Mouse (Mus musculus) hindbrain, embryonic 13.5 days (tissue): ENCODE results near the gene Pik3r5. TPM values are rescaled to one million over a fixed set of nuclear protein-coding genes. Genes with fewer than 3 reads are reported as not detected.

Experiments used
- ATAC-seq: fragments of 200-750 bp; cut with Nextera tagmentation; 2 replicates; pipeline ENCODE4 v1.8.0; 2017; ENCODE audit warnings: moderate TSS enrichment; ENCODE audit not compliant: low FRiP score
- H3K27ac ChIP-seq: fragments of 300-500 bp; sonication (generic); 2 replicates; pipeline ENCODE4 v1.5.1; 2015; ENCODE audit warnings: inconsistent platforms, mild to moderate bottlenecking, moderate library complexity
- H3K27me3 ChIP-seq: fragments of 300-500 bp; sonication (generic); 2 replicates; pipeline ENCODE4 v1.6.1; 2015; ENCODE audit warnings: mild to moderate bottlenecking, inconsistent platforms
- H3K36me3 ChIP-seq: fragments of 300-500 bp; sonication (generic); 2 replicates; pipeline ENCODE4 v1.6.1; 2015; ENCODE audit warnings: mild to moderate bottlenecking, inconsistent platforms
- H3K4me1 ChIP-seq: fragments of 300-500 bp; sonication (generic); replicated peaks from 2 replicates; pipeline ENCODE4 v1.6.1; 2015; ENCODE audit warnings: inconsistent platforms
- H3K4me2 ChIP-seq: fragments of 300-500 bp; sonication (generic); 2 replicates; pipeline ENCODE4 v1.6.1; 2015; ENCODE audit warnings: inconsistent platforms, mild to moderate bottlenecking, moderate library complexity
- H3K4me3 ChIP-seq: fragments of 300-500 bp; sonication (generic); 2 replicates; pipeline ENCODE4 v1.5.1; 2015; ENCODE audit warnings: mild to moderate bottlenecking, inconsistent platforms
- H3K9ac ChIP-seq: fragments of 300-500 bp; sonication (generic); 2 replicates; pipeline ENCODE4 v1.6.1; 2015; ENCODE audit warnings: mild to moderate bottlenecking, inconsistent platforms
- H3K9me3 ChIP-seq: fragments of 300-500 bp; sonication (generic); 2 replicates; pipeline ENCODE4 v1.6.1; 2016; ENCODE audit warnings: inconsistent platforms
- WGBS: fragments of 180-500 bp; shearing (Covaris S2); methylation state at CpG from one replicate; pipeline ENCODE4 v1.1.7; 2015; 5-methylcytosine and 5-hydroxymethylcytosine counted together
- polyA plus RNA-seq: library from polyadenylated mRNA; unstranded; fragments of >200 nt; fragmentation: Nextera tagmentation; extraction: Ambion mirVana; gene quantifications from 2 replicates; pipeline ENCODE4 v1.2.1, GENCODE M21; 2015

The Pik3r5 gene
- polyA plus RNA-seq, 1 experiment from 2014 or later, result 0.97 TPM

DNA sequence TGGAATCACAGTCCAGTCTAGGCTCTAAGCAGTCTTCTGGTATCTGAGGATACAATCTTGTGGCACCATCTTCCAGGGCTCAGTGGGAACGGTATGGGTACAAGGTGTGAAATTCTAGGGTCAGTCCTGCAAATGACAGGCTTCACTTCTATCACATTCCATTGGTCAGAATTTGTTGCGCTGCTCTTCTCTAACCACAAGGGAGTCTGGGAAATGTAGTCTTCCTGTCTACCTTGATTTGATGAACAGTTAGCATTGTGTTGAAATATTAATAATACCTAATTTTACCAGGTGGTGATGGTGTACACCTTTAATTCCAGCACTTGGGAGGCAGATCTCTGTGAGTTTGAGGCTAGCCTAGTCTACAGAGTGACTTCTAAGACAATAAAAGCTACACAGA, 88.5 kb downstream of the Pik3r5 start:
- 92% methylated on average over 2 of the region's 2 CpGs for WGBS
- H3K4me3 ChIP-seq, result no peak overlapping the region
- no peak overlapping the region for H3K9ac ChIP-seq
- H3K27me3 ChIP-seq, result no peaks in the 10 kb centered on the region
- no peaks in the 10 kb centered on the region for H3K36me3 ChIP-seq
- ATAC-seq, result no peak
- no peaks in the 10 kb centered on the region for H3K4me1 ChIP-seq
- H3K27ac ChIP-seq, result no peak overlapping the region
- H3K4me2 ChIP-seq, result no peak overlapping the region
- peaks cover 7% of the 10 kb centered on the region; the same call in 1 of the 2 replicates for H3K9me3 ChIP-seq

DNA sequence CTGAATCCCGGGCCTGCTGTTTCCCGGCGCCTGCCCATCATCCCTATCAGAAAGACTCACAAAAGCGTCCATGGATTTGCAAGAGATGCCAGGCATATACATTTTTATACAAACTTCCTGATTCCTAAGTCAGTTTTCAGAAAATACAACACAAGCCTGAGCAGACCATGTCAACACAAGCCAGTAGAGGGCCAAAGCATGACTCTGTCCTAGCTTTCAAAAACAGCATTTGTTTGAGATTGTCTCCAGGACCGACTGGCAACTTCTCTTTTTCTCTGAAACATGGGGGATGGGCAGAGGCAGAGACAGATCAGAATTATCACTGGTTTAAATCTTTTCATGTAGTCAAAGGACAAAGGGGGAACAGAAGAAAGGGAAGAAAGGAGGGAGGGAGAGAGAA, 89.4 kb downstream of the Pik3r5 start:
- Histone ChIP-seq H3K4me2 (no peak overlapping the region), H3K4me1 (no peaks in the 10 kb centered on the region), H3K4me3 (no peak overlapping the region), H3K36me3 (no peaks in the 10 kb centered on the region), H3K9ac (no peak overlapping the region), H3K27ac (no peak overlapping the region), H3K9me3 (peaks cover 7% of the 10 kb centered on the region; the same call in 1 of the 2 replicates), H3K27me3 (no peaks in the 10 kb centered on the region)
- WGBS, result 78% methylated on average over 5 of the region's 5 CpGs
- ATAC-seq, result no peak

DNA sequence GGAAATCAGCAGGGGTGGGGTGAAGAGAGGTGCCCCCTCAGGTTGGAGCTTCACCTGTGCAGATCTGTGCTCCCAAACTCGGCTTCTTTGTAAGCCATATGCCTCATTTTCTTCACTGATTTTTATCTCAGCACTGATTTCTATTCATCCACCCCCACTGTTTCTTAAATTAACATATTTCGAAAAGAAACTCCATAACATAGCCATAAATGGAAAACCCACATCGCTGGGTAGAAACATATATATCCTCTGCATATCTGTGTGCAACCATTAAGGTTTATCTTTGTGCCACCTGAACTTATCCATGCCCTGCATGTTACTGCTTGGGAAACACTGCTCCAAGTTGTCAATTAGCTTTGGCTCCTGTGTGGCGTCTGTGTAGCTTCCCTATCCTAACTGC, 94.5 kb downstream of the Pik3r5 start:
- Histone ChIP-seq H3K4me3 (no peak overlapping the region), H3K9ac (no peak overlapping the region), H3K4me1 (no peaks in the 10 kb centered on the region), H3K27ac (no peak overlapping the region), H3K4me2 (no peak overlapping the region), H3K27me3 (peaks cover 3% of the 10 kb centered on the region; the same call in 1 of the 2 replicates), H3K36me3 (no peaks in the 10 kb centered on the region), H3K9me3 (no peaks in the 10 kb centered on the region)
- 81% methylated on average over 4 of the region's 4 CpGs for WGBS
- no peak for ATAC-seq

DNA sequence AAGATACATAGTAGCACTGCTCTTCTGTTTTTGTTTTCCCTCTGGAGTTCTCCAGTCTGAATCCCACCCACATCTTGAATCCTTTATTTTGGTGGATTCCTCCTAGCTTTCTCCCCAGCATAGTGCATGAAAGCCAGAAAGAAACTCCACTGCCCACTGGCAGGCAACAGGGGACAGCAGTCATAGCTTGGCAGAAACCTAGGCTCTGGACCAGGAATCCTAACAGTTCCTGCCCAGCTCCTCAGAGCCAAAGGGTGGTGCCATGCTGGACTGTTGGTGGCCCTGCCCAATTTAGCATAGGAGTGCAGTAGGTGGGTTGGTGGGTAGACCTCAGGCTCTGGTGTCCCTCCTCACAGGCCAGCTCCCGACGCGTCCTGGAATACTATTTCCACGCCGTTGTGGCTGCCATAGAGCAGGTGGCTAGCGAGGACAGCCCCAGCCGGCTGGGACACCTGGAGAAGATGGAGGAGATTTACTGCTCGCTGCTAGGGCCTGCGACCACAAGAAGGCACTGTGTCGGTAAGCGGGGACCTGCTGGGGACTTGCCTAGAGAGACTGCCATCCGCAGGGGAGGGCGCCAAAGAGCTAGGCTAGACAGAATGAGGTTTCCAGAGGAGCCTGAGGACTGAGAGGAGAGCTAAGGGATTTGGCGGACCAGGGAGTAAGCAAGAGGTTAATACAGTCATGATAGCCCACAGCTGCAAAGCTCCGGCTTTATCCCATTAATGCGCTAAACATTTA, 99.3 kb downstream of the Pik3r5 start:
- H3K4me3 ChIP-seq, result no peak overlapping the region
- no peak overlapping the region for H3K9ac ChIP-seq

DNA sequence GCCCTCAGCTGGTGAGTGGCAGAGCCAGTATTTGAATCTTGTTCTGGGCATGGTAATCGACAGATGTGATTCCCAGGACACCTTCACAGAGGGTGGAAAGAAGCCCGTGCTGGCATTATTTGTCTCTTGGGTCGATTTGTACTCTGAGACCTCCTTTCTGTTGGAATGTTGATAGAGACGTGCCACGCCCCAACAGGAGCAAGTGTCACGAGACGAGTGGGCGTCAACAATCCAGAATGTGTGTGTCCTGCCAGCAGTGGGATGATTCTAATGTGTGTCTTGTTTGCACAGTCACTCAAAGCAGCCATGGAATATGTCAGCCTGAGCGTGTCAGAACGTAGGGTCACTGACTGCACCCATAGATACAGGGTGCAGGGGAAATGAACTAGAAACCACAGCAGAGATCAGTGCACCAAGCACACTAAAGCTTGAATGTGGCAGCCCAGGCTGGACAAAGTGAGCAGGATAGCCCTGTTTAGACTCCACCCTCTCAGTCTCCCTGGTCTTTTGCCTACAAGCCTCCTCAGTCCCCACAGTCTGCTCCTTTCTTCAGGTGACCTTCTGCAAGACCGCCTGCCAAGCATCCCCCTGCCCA, 100.1 kb downstream of the Pik3r5 start:
- Histone ChIP-seq H3K27me3 (peaks cover 6% of the 10 kb centered on the region; the same call in 1 of the 2 replicates), H3K27ac (no peak overlapping the region), H3K9me3 (no peaks in the 10 kb centered on the region), H3K4me3 (no peak overlapping the region), H3K4me2 (no peak overlapping the region), H3K36me3 (no peaks in the 10 kb centered on the region), H3K9ac (no peak overlapping the region), H3K4me1 (no peaks in the 10 kb centered on the region)
- ATAC-seq, result no peak
- 77% methylated on average over 11 of the region's 11 CpGs for WGBS

More for the DNA sequence above, 99.3 kb downstream of the Pik3r5 start:
- ATAC-seq, result no peak
- Histone ChIP-seq H3K27me3 (peaks cover 6% of the 10 kb centered on the region; the same call in 1 of the 2 replicates), H3K4me1 (no peaks in the 10 kb centered on the region), H3K9me3 (no peaks in the 10 kb centered on the region), H3K27ac (no peak overlapping the region), H3K36me3 (no peaks in the 10 kb centered on the region), H3K4me2 (no peak overlapping the region)
- 35% methylated on average over 16 of the region's 16 CpGs for WGBS

DNA sequence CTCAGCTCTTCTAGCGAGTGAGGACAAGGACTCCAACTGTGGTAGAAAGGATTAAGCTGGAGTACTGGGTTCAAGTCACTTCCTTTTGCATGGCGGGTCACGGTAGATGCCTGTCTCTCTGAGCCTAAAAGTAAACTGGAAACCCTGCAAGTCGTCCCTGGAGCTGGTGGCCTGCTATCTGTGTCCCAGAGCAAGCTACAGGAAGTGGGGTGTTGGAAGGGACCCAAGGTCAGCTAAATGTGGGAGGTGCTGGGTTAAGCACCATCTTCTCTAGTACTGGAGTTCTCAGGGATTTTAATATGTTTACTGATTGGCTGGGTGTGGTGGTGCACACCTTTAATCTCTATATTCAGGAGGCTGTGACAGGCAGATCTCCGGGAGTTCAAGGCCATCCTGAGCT, 100.9 kb downstream of the Pik3r5 start:
- H3K4me3 ChIP-seq, result no peak overlapping the region
- H3K36me3 ChIP-seq, result no peaks in the 10 kb centered on the region
- WGBS, result 72% methylated on average over 5 of the region's 5 CpGs
- no peaks in the 10 kb centered on the region for H3K9me3 ChIP-seq
- peaks cover 6% of the 10 kb centered on the region; the same call in 1 of the 2 replicates for H3K27me3 ChIP-seq
- H3K9ac ChIP-seq, result no peak overlapping the region
- no peak overlapping the region for H3K27ac ChIP-seq
- H3K4me2 ChIP-seq, result no peak overlapping the region
- ATAC-seq, result no peak
- no peaks in the 10 kb centered on the region for H3K4me1 ChIP-seq

DNA sequence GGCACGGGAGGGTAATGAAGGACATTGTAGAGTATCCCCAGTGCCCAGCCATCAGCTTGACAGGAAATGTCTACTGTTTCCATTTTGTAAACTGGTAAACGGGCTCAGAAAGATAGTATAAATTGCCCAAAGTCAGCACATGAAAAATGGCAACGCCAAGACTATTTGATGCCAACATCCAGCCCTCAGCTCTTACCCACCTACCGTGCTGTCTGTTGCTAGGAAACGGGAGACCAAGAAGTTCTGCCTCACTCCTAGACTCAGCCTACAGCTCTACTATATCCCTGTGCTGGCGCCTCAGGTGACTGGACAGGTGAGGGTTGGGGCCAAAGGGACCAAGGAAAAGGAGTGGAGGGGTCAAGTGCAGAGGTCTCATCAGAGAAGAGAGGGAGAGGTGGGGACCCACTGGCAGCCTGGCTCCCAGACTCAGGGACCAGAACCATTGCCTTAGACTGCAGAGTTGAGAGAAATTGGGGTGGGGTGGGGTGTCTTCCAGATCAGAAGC, 102.1 kb downstream of the Pik3r5 start:
- H3K9me3 ChIP-seq, result no peaks in the 10 kb centered on the region
- ATAC-seq, result no peak
- H3K36me3 ChIP-seq, result no peaks in the 10 kb centered on the region
- no peak overlapping the region for H3K9ac ChIP-seq
- H3K4me3 ChIP-seq, result no peak overlapping the region
- H3K4me1 ChIP-seq, result no peaks in the 10 kb centered on the region
- no peak overlapping the region for H3K4me2 ChIP-seq
- WGBS, result 87% methylated on average over 6 of the region's 6 CpGs
- H3K27me3 ChIP-seq, result peaks cover 6% of the 10 kb centered on the region; the same call in 1 of the 2 replicates
- no peak overlapping the region for H3K27ac ChIP-seq

DNA sequence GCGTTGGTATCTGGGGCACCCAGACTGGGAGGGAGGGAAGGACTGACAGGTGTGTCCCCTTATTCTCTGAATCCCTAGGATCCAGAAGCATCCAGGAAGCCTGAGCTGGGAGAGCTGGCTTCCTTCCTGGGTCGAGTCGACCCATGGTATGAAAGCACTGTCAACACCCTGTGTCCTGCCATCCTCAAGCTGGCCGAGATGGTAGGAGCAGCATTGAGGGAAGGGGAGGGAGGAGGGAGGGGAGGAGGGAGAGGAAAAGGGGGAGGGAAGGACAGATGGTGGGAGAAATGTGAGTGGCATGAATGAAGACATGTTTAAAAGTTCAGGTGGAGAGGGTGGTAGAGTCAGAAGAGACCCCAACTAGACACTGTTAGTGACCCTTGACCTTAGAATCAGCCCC, 104.1 kb downstream of the Pik3r5 start:
- H3K27ac ChIP-seq, result no peak overlapping the region
- ATAC-seq, result no peak
- H3K4me2 ChIP-seq, result no peak overlapping the region
- no peaks in the 10 kb centered on the region for H3K9me3 ChIP-seq
- no peaks in the 10 kb centered on the region for H3K4me1 ChIP-seq
- H3K36me3 ChIP-seq, result no peaks in the 10 kb centered on the region
- no peak overlapping the region for H3K9ac ChIP-seq
- 0 out of 2 replicates have a peak, but pooled peaks cover 5% of the 10 kb centered on the region for H3K27me3 ChIP-seq
- WGBS, result 73% methylated on average over 4 of the region's 4 CpGs
- no peak overlapping the region for H3K4me3 ChIP-seq

DNA sequence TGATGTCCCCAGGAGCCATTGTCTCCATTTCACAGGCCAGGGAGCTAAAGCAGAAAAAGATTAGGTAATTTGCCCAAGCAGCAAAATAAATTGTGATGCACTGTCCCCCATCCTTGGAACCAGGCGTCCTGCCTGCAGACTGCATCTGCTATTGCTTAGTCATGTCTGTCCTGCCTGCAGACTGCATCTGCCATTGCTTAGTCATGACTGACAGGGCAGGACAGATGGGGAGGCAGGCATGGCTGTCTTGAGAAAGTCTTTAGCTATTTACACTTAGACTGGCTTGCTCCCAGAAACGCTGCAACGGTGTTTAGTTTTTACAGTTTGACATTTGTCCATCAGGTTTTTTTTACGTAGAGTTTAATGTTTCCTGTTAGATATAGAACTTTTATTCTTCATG, 104.5 kb downstream of the Pik3r5 start:
- WGBS, result 55% methylated on average over 4 of the region's 4 CpGs

DNA sequence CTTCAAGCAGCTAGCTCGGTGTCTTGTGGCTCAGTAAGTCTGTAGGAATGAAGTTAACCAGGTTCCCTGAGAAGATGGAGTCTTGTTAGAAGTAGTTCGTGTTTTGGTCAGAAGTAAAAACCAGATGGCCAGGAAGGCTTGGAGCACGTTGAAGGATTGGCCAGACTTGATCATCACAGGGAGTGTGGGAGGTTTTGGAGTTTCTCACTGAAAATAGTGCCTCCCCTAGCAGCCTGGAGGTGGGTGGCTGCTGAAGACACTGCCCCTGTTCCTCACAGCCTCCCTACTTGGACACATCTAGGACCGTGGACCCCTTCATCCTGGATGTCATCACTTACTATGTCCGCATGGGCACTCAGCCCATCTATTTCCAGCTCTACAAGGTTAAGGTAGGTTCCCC, 107.7 kb downstream of the Pik3r5 start:
- Histone ChIP-seq H3K4me1 (no peaks in the 10 kb centered on the region), H3K36me3 (no peaks in the 10 kb centered on the region), H3K9ac (no peak overlapping the region), H3K9me3 (no peaks in the 10 kb centered on the region), H3K4me3 (no peak overlapping the region), H3K4me2 (no peak overlapping the region), H3K27ac (no peak overlapping the region), H3K27me3 (no peaks in the 10 kb centered on the region)
- WGBS, result 63% methylated on average over 5 of the region's 5 CpGs
- ATAC-seq, result no peak

More for the DNA sequence above, 104.5 kb downstream of the Pik3r5 start:
- 0 out of 2 replicates have a peak, but pooled peaks cover 3% of the 10 kb centered on the region for H3K27me3 ChIP-seq
- ATAC-seq, result no peak
- no peaks in the 10 kb centered on the region for H3K4me1 ChIP-seq
- no peaks in the 10 kb centered on the region for H3K36me3 ChIP-seq
- no peak overlapping the region for H3K4me2 ChIP-seq
- no peak overlapping the region for H3K27ac ChIP-seq
- H3K4me3 ChIP-seq, result no peak overlapping the region
- H3K9ac ChIP-seq, result no peak overlapping the region
- no peaks in the 10 kb centered on the region for H3K9me3 ChIP-seq

DNA sequence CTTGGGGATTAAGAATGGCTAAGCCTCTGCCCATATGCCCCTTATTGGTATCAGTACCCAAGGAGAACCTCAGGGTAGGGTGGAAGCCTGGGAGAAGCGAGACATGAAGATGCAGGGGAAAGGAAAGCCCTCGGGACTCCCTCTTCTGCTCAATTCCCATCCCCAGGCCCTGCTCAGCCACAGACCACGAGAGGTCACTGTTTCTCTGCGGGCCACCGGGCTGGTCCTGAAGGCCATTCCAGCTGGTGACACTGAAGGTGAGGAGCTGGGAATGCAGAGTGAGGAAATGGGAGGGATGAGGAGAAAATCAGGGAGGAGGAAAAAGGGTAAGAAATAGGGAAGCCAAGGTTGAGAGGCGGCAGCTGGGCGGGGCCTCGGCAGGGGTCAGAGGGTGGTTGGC, 112.6 kb downstream of the Pik3r5 start:
- H3K4me1 ChIP-seq, result no peaks in the 10 kb centered on the region
- H3K4me2 ChIP-seq, result no peak overlapping the region
- no peak for ATAC-seq
- no peak overlapping the region for H3K4me3 ChIP-seq
- no peak overlapping the region for H3K27ac ChIP-seq
- H3K27me3 ChIP-seq, result no peaks in the 10 kb centered on the region
- no peak overlapping the region for H3K9ac ChIP-seq
- no peaks in the 10 kb centered on the region for H3K9me3 ChIP-seq
- 12% methylated on average over 8 of the region's 8 CpGs for WGBS
- no peaks in the 10 kb centered on the region for H3K36me3 ChIP-seq

DNA sequence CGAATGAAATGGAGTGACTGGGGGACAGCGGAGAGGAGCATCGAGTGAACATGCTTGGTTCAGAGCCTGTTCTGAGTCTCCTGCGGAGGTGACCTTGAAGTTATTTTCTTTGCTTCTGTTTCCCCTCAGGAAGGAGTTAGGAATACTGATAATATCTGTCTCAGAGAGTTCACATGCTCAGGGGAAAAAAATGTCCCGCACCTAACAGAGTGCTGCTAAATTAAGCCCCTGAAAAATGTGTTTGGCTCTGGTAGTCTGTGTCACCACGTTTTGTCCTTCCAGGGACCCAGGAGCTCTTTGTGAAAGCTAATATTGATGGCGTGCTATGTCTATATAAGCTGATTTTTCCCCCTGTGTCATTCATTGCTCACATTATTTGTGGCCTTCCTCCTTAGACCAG, 113.3 kb downstream of the Pik3r5 start:
- Histone ChIP-seq H3K9ac (no peak overlapping the region), H3K4me2 (no peak overlapping the region), H3K9me3 (no peaks in the 10 kb centered on the region), H3K4me1 (no peaks in the 10 kb centered on the region), H3K27ac (no peak overlapping the region), H3K4me3 (no peak overlapping the region), H3K36me3 (no peaks in the 10 kb centered on the region), H3K27me3 (no peaks in the 10 kb centered on the region)
- 62% methylated on average over 7 of the region's 7 CpGs for WGBS
- no peak for ATAC-seq
